Mouse (Mus musculus) lung, postnatal 14 days (tissue): ENCODE results near the gene Pkdcc.

Experiments used
- DNase-seq: peaks from one replicate; pipeline ENCODE4 v3.0.0; 2021

Pkdcc gene

DNA sequence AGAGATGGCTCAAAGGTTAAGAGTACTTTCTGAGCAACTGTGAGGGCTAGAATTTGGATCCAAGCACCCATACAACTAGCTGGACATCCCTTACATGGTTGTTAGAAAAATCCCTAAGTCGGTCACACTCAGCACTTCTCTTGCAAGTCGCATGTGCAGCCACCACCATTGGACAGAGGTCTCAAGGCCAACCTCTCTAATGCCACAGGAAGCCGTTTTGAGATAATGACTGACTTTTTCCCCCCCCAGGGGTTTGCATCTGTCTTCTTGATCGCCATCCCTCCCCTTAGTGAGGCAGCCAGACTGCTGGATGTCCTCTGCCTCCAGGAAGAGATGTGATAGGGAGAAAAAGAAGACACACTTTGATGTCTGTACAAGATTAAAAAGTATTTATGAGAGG, 32.1 kb downstream of the Pkdcc start:
- DNase-seq: no peak

DNA sequence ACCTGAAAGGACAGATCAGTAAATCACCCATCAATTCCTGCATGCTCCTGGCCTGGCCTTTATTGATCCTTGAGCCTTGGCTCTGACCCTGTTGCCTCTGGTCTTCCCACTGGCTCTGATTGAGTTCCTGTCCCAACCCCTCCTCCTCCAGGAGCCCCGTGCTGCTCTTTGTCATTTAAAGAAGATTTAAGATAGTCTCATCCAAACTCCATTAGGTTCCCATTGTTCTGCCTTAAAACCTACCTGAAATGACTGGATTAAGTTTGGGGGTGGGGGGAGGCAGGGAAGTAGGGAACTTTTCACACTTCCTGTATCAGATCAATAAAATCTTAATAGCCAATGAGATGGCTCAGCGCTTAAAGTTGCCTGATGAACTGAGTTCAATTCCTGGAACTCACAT, 33.4 kb downstream of the Pkdcc start:
- DNase-seq: no peak

DNA sequence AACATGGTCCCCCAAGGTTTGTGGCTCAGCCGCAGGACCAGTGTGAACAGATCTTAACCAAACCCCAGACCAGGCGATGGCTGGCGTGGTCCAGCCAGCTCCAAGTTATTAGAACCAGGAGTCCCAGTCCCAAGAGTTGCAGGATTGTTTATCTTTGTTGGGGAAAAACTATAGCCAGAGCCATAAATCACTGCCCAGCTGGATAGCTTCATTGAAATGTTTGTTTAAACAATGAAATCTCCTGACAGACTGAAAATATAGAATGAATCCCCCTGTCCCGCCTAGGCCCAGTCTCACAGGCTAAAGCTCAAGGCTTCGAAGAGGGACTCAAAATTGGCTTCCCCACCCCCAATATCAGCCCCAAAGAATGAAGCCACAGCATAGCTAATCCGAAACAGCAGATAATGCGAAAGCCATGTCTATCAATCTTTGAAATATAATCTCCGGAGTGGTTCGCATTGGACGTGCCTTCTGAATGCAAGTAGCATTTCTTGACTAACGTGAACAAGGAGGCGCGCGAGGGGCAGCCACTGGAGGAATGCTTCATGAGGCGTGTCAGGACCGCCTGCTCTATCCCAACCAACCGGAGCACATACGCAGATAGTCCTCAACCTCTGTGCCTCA, 35.9 kb downstream of the Pkdcc start:
- no peak for DNase-seq

DNA sequence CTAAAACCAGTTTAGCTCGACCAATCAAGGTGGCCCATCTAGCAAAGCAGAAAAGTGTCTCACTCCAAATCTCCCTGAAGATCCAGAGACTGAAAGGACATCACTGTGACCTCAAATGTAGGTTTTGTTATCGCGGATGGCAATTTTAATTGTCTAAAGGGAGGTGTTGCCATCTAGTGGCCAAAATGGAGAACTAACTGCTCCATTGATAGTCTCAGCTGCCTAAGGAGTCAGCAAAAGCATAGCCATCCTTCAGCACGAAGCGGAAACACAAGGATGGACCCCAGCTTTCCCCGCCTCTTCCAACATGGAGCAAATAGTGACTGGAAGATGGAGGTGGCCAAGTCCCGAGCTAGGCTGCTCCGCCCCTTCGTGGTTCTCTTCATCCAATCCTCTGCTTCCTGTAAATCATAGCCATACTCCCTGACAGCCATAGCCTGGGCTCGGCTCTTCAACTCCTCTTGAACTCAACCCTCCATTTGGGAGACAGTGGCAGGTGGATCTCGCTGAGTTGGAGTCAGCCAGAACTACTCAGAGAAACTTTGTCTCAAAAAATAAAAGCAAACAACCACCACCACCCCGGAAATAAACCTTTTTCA, 38.1 kb downstream of the Pkdcc start:
- DNase-seq: peak; percentile 67

DNA sequence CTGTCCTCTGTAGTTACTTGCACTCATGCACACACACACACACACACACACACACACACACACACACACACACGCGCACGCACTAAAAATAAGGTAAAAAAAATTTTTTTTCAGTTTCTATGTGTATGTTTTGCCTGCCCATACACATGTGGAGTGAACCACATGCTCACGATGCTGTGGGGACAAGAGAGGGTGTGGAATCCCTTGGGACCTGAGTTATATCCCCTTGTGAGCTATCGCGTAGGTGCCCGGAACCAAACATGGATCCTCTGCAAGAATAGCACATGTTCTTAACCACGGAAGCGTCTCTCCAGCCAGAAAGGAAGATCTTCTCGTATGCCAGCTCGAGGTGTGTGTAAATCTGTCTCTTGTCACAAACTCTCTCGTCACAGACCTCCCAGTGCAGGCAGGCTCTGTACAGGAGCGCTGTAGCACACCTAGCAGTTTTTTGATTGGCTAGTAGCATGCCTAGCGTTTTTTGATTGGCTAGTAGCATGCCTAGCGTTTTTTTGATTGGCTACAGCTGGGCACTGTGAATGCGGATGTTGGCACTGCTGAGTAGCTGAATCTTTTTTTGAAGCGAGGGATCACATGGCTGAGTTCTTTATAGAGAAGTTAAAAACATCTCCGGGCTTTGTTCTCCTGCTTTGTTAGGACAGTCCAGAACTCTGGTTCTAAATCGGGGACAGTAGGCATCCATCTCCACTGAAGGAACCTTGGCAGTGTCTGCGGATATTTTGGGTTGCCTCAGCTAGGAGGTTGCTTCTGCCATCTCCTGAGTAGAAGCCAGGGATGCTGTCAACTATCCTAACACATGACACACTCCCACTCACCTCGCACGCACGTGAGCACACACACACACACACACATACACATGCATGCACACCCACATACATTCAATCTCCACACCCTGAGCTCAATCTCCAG, 52.4 kb downstream of the Pkdcc start:
- peak; percentile 72 for DNase-seq

DNA sequence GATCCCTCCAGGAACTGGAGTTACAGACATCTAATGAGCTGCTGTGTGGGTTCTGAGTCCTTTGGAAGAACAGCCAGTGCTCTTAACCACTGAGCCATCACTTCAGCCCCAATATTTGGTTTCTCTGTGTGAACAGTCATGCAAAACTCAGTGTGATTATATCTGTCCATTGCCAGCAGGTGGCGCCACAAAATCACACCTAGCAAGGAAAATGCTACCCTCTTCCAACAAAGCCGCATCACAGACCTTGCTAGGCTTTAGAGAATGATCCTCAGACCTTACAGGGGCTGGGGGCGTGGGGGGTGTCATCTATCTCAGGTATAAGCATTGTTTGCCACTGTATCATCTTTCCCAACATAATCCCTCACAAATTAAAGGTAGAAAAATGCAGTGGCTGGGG, 56.4 kb downstream of the Pkdcc start:
- peak; percentile 89 for DNase-seq

DNA sequence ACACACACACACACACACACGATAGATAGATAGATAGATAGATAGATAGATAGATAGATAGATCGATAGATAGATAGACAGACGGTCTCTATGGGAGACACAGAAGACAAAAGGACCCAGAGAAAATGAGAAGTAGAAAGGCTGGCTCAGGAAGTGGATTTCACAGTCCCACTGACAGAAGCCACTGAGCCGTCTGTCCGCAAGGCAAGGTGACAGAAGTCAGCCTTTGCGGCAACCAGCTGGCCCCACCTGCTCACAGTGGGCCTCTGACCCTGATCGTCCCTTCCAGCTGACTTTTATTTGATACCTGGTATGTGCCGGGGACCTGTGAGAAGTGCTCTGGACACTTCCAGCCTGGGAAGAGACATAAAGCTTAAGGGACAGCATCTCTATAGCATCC, 57.5 kb downstream of the Pkdcc start:
- no peak for DNase-seq

DNA sequence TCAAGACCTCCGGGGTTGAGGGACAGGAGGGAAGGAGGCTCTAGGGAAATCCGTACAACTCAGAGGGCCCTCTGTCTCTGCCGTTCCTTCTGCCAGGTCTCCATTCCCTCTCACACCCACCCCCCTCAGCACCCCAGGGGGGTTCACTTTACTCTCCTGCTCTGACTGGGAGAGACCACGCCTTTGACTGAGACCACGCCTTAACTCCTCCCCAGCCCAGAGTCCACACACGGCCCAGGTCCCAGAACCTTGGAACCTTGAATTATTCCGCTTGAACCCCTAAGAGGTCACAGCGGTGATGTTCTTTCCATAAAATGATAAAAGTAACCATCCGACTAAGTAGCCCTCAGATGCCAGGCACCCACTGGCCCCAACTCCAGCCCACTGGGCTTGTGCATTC, 58.5 kb downstream of the Pkdcc start:
- no peak for DNase-seq

DNA sequence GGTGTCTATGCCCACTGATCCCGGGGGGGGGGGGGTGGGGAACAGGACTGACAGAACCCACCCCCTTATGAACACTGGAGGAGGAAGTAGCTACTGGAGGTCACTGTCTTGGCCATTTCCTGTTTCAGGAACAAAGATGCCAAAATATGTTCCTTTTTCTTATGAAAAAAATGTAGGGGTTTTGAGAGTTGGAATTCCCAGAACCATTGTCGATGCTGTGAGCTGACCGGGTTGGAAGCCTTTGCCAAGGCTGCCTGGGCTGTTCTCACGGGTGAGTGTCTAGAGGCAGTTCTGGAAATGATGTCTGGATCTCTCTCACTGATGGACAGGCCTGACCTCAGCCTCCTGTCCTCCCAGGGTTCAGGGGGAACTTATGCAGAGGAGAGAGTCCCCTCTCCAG, 59.0 kb downstream of the Pkdcc start:
- DNase-seq: no peak
